Mouse (Mus musculus): Measurements from ENCODE around the gene Hax1. TPM values are rescaled to one million over a fixed set of nuclear protein-coding genes. Genes with fewer than 3 reads are reported as not detected.
A peak's percentile ranks its signal among the peaks of the same experiment; 100 is the strongest.

Gene Hax1
- total and polyA plus RNA-seq, 3 experiments: 32.5 to 48.2 (median 40.1) TPM

DNA sequence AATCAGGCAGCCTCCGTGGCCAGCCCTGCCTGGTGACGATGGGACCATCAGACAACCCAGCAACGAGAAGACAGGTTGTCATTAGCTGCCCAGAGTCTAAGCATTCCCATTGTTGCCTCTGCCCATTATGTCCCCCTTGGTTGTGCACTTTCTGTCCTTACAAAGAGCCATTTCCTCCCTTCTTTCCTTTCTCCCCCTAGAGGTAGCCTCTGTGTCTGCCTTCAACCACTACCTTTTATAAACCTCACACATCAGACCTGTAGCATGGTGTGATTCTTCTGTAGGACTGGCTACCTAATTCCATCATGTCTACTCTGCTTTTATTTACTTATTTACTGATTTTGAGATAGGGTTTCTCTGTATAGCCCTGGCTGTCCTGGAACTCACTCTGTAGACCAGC is 11.4 kb downstream of the Hax1 start:
- no peak overlapping the region for H3K4me3 ChIP-seq
- H3K9ac ChIP-seq (ENCODE audit: low read depth, low read length): no peak overlapping the region
- intact Hi-C loops (cut with DNase I): no loop called here
- no peak for DNase-seq
- no peaks in the 10 kb centered on the region for H3K4me1 ChIP-seq (ENCODE audit: control insufficient read depth, insufficient read depth, low read length)
- 45% methylated on average over 3 of the region's 3 CpGs for WGBS
- TF ChIP-seq POLR2A (IDR thresholded peaks at IDR 0.05; ENCODE audit: insufficient read depth, low read depth, low read length): no peak
- TF ChIP-seq CTCF (IDR thresholded peaks at IDR 0.05): no peak
- TF ChIP-seq EP300 (IDR thresholded peaks at IDR 0.05; ENCODE audit: insufficient read depth, low read depth, low read length): no peak
- H3K27ac ChIP-seq: no peak overlapping the region
- H3K79me2 ChIP-seq (replicated peaks; ENCODE audit: control insufficient read depth, insufficient read depth, low read length): no peaks in the 10 kb centered on the region
- no peaks in the 10 kb centered on the region for H3K27me3 ChIP-seq (ENCODE audit: control insufficient read depth, insufficient read depth, low read length)
- no peaks in the 10 kb centered on the region for H3K36me3 ChIP-seq (ENCODE audit: control insufficient read depth, insufficient read depth, low read length)

DNA sequence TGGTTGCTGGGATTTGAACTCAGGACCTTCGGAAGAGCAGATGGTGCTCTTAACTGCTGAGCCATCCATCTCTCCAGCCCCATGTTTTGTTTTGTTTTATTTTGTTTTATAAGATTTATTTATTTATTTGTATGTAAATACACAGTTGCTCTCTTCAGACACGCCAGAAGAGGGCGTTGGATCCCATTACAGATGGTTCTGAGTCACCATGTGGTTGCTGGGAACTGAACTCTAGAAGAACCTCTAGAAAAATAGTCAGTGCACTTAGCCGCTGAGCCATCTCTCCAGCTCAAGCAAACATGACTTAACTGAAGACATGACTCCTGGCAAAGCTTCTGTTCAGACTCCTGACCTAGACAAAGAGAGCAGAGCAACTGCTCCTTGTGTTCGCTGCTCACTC is 16.2 kb downstream of the Hax1 start:
- H3K4me1 ChIP-seq (ENCODE audit: control insufficient read depth, insufficient read depth, low read length): no peaks in the 10 kb centered on the region
- H3K79me2 ChIP-seq (replicated peaks; ENCODE audit: control insufficient read depth, insufficient read depth, low read length): no peaks in the 10 kb centered on the region
- 67% methylated on average over 5 of the region's 5 CpGs for WGBS
- H3K36me3 ChIP-seq (ENCODE audit: control insufficient read depth, insufficient read depth, low read length): no peaks in the 10 kb centered on the region
- H3K27ac ChIP-seq: no peak overlapping the region
- DNase-seq: no peak
- no peak overlapping the region for H3K4me3 ChIP-seq
- intact Hi-C loops (cut with DNase I): no loop called here
- TF ChIP-seq EP300 (IDR thresholded peaks at IDR 0.05; ENCODE audit: insufficient read depth, low read depth, low read length): no peak
- no peak for TF ChIP-seq CTCF (IDR thresholded peaks at IDR 0.05)
- H3K9ac ChIP-seq (ENCODE audit: low read depth, low read length): no peak overlapping the region
- no peaks in the 10 kb centered on the region for H3K27me3 ChIP-seq (ENCODE audit: control insufficient read depth, insufficient read depth, low read length)

- Histone ChIP-seq H3K4me3 (no peak overlapping the region), H3K27me3 (ENCODE audit: control insufficient read depth, insufficient read depth, low read length) (no peaks in the 10 kb centered on the region), H3K79me2 (replicated peaks; ENCODE audit: control insufficient read depth, insufficient read depth, low read length) (no peaks in the 10 kb centered on the region), H3K36me3 (ENCODE audit: control insufficient read depth, insufficient read depth, low read length) (no peaks in the 10 kb centered on the region), H3K4me1 (ENCODE audit: control insufficient read depth, insufficient read depth, low read length) (no peaks in the 10 kb centered on the region), H3K9ac (ENCODE audit: low read depth, low read length) (no peak overlapping the region), H3K27ac (no peak overlapping the region)
- TF ChIP-seq CTCF (IDR thresholded peaks at IDR 0.05) (no peak), EP300 (IDR thresholded peaks at IDR 0.05; ENCODE audit: insufficient read depth, low read depth, low read length) (no peak), POLR2A (IDR thresholded peaks at IDR 0.05; ENCODE audit: insufficient read depth, low read depth, low read length) (no peak)
- intact Hi-C loops (cut with DNase I): no loop called here
- DNase-seq: no peak
These were observed 21.7 kb downstream of the Hax1 start for GRCm38 (mm10) chr3:89976859-89977258.

DNA sequence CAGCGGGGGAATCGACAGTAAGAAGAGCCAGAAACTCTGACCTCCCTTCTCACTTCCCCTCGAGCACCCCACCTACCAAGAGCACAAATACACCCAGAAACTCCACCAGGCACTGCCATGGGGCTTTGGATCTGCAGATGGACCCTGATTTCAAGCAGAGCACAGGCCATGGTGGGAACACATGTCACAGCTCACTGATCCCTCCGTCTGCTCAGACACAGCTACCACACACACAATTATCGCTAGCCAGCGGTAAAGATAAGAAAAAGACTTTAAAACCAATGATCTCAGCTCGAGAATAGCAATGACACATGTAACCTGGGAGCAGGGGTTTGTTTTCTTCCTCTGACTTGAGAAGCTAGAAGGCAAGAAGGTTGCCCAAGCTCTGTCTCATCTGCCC is 30.1 kb downstream of the Hax1 start:
- intact Hi-C loops (cut with DNase I): no loop called here
- peaks cover 1% of the 10 kb centered on the region for H3K4me1 ChIP-seq (ENCODE audit: control insufficient read depth, insufficient read depth, low read length)

GRCm38 (mm10) chr3:89966946-89967345 is 31.6 kb downstream of the Hax1 start:
- Histone ChIP-seq H3K4me3 (no peak overlapping the region), H3K79me2 (replicated peaks; ENCODE audit: control insufficient read depth, insufficient read depth, low read length) (no peaks in the 10 kb centered on the region), H3K9ac (ENCODE audit: low read depth, low read length) (no peak overlapping the region), H3K36me3 (ENCODE audit: control insufficient read depth, insufficient read depth, low read length) (no peaks in the 10 kb centered on the region), H3K4me1 (ENCODE audit: control insufficient read depth, insufficient read depth, low read length) (peaks cover 3% of the 10 kb centered on the region), H3K27me3 (ENCODE audit: control insufficient read depth, insufficient read depth, low read length) (no peaks in the 10 kb centered on the region), H3K27ac (no peak overlapping the region)
- no peak for DNase-seq
- 70% methylated on average over 4 of the region's 4 CpGs for WGBS
- intact Hi-C loops (cut with DNase I): no loop called here
- TF ChIP-seq CTCF (IDR thresholded peaks at IDR 0.05) (peak; percentile 64), POLR2A (IDR thresholded peaks at IDR 0.05; ENCODE audit: insufficient read depth, low read depth, low read length) (no peak)

More for the DNA sequence above, 30.1 kb downstream of the Hax1 start:
- Histone ChIP-seq H3K27ac (no peak overlapping the region), H3K79me2 (replicated peaks; ENCODE audit: control insufficient read depth, insufficient read depth, low read length) (no peaks in the 10 kb centered on the region), H3K9ac (ENCODE audit: low read depth, low read length) (no peak overlapping the region), H3K4me3 (no peak overlapping the region), H3K27me3 (ENCODE audit: control insufficient read depth, insufficient read depth, low read length) (no peaks in the 10 kb centered on the region), H3K36me3 (ENCODE audit: control insufficient read depth, insufficient read depth, low read length) (no peaks in the 10 kb centered on the region)
- DNase-seq: no peak
- 36% methylated on average over 7 of the region's 7 CpGs for WGBS
- no peak for TF ChIP-seq CTCF (IDR thresholded peaks at IDR 0.05)
- no peak for TF ChIP-seq POLR2A (IDR thresholded peaks at IDR 0.05; ENCODE audit: insufficient read depth, low read depth, low read length)
- no peak for TF ChIP-seq EP300 (IDR thresholded peaks at IDR 0.05; ENCODE audit: insufficient read depth, low read depth, low read length)

- TF ChIP-seq EP300 (IDR thresholded peaks at IDR 0.05; ENCODE audit: insufficient read depth, low read depth, low read length): no peak
- no peak for TF ChIP-seq POLR2A (IDR thresholded peaks at IDR 0.05; ENCODE audit: insufficient read depth, low read depth, low read length)
- no peak for TF ChIP-seq CTCF (IDR thresholded peaks at IDR 0.05)
- intact Hi-C loops (cut with DNase I): no loop called here
- Histone ChIP-seq H3K4me3 (no peak overlapping the region), H3K27ac (no peak overlapping the region), H3K4me1 (ENCODE audit: control insufficient read depth, insufficient read depth, low read length) (peaks cover 11% of the 10 kb centered on the region), H3K36me3 (ENCODE audit: control insufficient read depth, insufficient read depth, low read length) (no peaks in the 10 kb centered on the region), H3K9ac (ENCODE audit: low read depth, low read length) (no peak overlapping the region), H3K79me2 (replicated peaks; ENCODE audit: control insufficient read depth, insufficient read depth, low read length) (no peaks in the 10 kb centered on the region), H3K27me3 (ENCODE audit: control insufficient read depth, insufficient read depth, low read length) (no peaks in the 10 kb centered on the region)
- 89% methylated on average over 5 of the region's 5 CpGs for WGBS
- no peak for DNase-seq
These were observed 32.6 kb downstream of the Hax1 start for GRCm38 (mm10) chr3:89965972-89966371.

Data from heart, adult 2 months (tissue).